Mouse (Mus musculus): ENCODE results near the gene Mthfr. TPM values are rescaled to one million over a fixed set of nuclear protein-coding genes. Genes with fewer than 3 reads are reported as not detected.
"Not testable (repeated sequence)": the region's sequence is repeated elsewhere in the genome, so short reads cannot be mapped to it uniquely, and the experiment has no call there.

Mthfr gene
- total RNA-seq, 1 experiment from 2014 or later: 42.6 TPM

GRCm38 (mm10) chr4:148040029-148040830 is 1.4 kb downstream of the Mthfr start:
- DNase-seq: peak; percentile 63

GRCm38 (mm10) chr4:148040933-148041610 is 2.2 kb downstream of the Mthfr start:
- DNase-seq: peak; percentile 90

GRCm38 (mm10) chr4:148041611-148042191 is 2.8 kb downstream of the Mthfr start:
- DNase-seq: peak; percentile 65

- not testable (repeated sequence) for DNase-seq
Observed at GRCm38 (mm10) chr4:148043327-148043726, 4.5 kb downstream of the Mthfr start.

- DNase-seq: no peak
Observed at GRCm38 (mm10) chr4:148044113-148044512, 5.2 kb downstream of the Mthfr start.

GRCm38 (mm10) chr4:148046450-148047031 is 7.7 kb downstream of the Mthfr start:
- no peak for DNase-seq

GRCm38 (mm10) chr4:148050396-148050914 is 11.6 kb downstream of the Mthfr start:
- not testable (repeated sequence) for DNase-seq

- no peak for DNase-seq
Observed at GRCm38 (mm10) chr4:148051046-148051776, 12.3 kb downstream of the Mthfr start.

- DNase-seq: no peak
Observed at GRCm38 (mm10) chr4:148051886-148052285, 13.0 kb downstream of the Mthfr start.

- DNase-seq: no peak
Observed at GRCm38 (mm10) chr4:148052976-148053375, 14.1 kb downstream of the Mthfr start.

- no peak for DNase-seq
Observed at GRCm38 (mm10) chr4:148053417-148053920, 14.6 kb downstream of the Mthfr start.

- DNase-seq: no peak
Observed at GRCm38 (mm10) chr4:148054961-148055695, 16.3 kb downstream of the Mthfr start.

GRCm38 (mm10) chr4:148056246-148056645 is 17.4 kb downstream of the Mthfr start:
- no peak for DNase-seq

GRCm38 (mm10) chr4:148056801-148057200 is 17.9 kb downstream of the Mthfr start:
- DNase-seq: peak; percentile 72

GRCm38 (mm10) chr4:148057661-148058209 is 18.9 kb downstream of the Mthfr start:
- DNase-seq: no peak

GRCm38 (mm10) chr4:148058218-148058819 is 19.4 kb downstream of the Mthfr start:
- no peak for DNase-seq

- no peak for DNase-seq
Observed at GRCm38 (mm10) chr4:148058993-148059392, 20.1 kb downstream of the Mthfr start.

- DNase-seq: peak; percentile 74
Observed at GRCm38 (mm10) chr4:148060120-148061085, 21.5 kb downstream of the Mthfr start.

- no peak for DNase-seq
Observed at GRCm38 (mm10) chr4:148061086-148061480, 22.2 kb downstream of the Mthfr start.
